Mouse (Mus musculus): ENCODE measurements around the gene Hfm1. TPM values are rescaled to one million over a fixed set of nuclear protein-coding genes. Genes with fewer than 3 reads are reported as not detected.

Hfm1 gene
- total RNA-seq (2021) = not detected
- long read RNA-seq, experiment 1 = 0 reads
- long read RNA-seq, experiment 2 = 0 reads

DNA sequence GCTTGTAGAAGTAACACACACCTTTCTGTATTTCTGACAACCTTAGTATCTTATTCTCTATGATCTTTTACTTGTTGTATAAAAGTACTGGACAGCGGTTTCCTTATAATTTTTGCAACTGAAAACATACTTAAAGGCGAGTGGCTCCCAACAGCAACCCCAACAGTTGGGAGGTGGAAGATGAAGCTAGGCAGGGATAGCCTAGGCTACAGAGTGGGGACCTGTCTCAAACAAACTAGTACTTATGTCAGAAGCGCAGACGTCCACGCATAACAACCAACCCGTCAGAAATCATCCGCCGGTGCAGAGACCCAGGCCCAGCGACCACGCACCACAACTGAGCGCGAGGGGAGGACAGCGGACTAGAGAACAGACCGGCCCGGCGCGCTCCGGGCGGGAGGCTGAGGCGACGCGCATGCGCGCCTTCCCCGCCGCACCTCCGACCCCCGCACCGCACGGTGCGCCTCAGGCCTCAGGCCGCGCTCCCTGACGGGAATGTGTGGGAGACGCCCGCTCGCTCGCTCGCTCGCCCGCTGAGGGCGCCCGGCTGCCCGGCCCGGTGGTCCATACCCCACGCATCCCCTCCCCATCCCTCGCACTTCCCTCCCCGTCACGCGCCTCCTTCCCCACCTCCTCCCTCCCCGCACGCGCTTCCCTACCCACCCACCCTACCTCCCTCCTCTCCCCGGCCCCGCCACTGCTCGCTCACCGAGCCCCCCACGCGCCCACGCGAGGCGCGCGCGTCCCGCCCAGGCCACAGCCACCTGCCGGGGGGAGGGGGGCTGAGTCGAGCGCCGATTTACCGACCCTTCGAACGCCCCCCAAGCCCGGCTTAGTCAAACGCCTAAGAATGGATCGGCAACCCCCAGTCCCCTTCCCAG lies at the start of gene Hfm1:
Hfm1 (minus strand) TSS at position 834 of the 881 bp plus-strand sequence.
- peak; percentile 37 to 61 for DNase-seq

GRCm38 (mm10) chr5:106973883-106974282 lies 47.8 kb upstream of the Hfm1 start:
- DNase-seq = no peak
- intact Hi-C loops (cut with DNase I) = no loop called here

More for the DNA sequence above, at the start of gene Hfm1:
- intact Hi-C loops (cut with DNase I) = no loop called here

- DNase-seq = no peak
- intact Hi-C loops (cut with DNase I) = no loop called here
These were observed 41.5 kb upstream of the Hfm1 start for GRCm38 (mm10) chr5:106967578-106967977.

DNA sequence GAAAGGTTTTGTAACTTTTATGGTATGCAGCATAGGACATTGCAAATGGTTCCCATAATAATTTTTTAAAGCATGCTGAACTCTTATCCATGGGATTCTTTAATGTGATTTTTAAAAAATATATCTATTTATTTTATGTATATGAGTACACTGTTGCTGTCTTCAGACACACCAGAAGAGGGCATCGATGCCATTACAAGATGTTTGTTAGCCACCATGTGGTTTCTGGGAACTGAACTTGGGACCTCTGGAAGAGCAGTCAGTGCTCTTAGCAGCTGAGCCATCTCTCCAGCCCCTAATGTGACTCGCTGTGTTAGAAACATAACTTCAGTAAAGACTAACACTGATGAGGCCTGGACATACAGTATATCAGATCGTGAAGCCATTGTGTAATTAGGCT lies 40.3 kb upstream of the Hfm1 start:
- intact Hi-C loops (cut with DNase I) = no loop called here
- no peak for DNase-seq

DNA sequence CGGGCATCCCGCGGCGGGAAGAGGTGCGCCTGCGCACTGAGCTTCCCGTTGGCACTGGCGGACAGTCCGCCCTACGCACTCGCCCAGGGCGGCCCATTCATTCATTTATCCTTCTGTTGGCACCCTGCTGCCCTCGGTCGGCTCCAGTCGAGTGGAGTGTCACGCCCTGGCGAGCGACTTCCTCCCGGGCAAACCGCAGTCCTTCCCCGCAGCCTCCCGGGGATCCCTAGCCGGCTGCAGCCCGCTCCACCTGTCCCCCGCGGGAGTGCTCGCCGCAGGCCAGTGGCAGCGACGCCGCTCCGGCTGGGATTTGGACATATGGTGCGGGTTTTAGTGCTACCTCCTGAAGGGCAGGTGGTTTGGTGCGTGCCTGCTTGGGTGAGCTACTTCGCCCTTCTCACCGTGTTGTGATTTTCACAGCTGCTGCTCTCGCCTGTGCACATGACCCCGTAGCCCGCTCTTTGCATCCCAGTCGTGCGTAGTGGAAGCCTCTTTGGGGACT lies 38.4 kb upstream of the Hfm1 start:
- intact Hi-C loops (cut with DNase I) = no loop called here
- DNase-seq = no peak

- DNase-seq = peak; percentile 95 to 96
- intact Hi-C loops (cut with DNase I) = no loop called here
These were observed 37.7 kb upstream of the Hfm1 start, which contains the start of gene Cdc7 for GRCm38 (mm10) chr5:106963584-106964512. TSS of gene Cdc7 (plus strand) at chr5:106964322.

- no peak for DNase-seq
- intact Hi-C loops (cut with DNase I) = no loop called here
These were observed 34.3 kb upstream of the Hfm1 start for GRCm38 (mm10) chr5:106960451-106960850.

DNA sequence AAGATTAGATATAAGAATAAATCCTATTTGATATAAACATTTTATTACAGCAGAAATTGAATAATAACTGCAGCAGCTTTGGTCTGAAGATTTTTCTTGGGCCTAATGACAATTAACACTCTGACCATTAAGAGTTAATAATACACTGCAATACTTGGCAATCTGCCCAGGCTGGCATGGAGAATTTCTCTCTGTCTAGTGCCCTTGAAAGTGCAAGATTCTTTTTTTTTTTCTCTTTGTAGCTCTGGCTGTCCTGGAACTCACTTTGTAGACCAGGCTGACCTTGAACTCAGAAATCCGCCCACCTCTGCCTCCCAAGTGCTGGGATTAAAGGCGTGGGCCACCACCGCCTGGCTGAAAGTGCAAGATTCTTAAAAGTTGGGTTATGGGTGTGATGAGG lies 32.9 kb upstream of the Hfm1 start:
- peak in 1 of 2 experiments; percentile 16 for DNase-seq

DNA sequence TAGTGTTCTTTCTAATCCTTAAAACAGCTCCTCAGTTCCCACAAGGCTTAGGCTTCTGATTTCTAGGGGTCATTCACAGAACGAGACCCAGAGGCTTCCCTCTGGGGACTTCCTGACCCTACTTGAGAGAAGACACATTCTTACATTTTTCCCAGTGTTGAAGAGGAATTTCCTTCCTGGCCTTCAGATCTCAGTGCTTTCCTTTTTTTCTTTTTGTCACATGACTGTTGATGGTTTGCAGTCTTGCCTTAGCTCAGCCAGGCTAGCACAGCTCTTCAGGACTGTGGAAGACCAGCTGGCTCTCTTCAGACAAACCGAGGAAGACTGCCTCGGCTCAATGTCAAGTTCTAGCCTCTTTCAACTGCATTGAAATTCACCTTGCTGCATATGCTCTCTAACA lies 30.3 kb upstream of the Hfm1 start:
- intact Hi-C loops (cut with DNase I) = no loop called here
- DNase-seq = peak; percentile 4 to 34

More for the DNA sequence above, 32.9 kb upstream of the Hfm1 start:
- intact Hi-C loops (cut with DNase I) = no loop called here

GRCm38 (mm10) chr5:106948683-106949082 lies 22.6 kb upstream of the Hfm1 start:
- DNase-seq = no peak
- intact Hi-C loops (cut with DNase I) = no loop called here

- DNase-seq = no peak
- intact Hi-C loops (cut with DNase I) = no loop called here
These were observed 20.2 kb upstream of the Hfm1 start for GRCm38 (mm10) chr5:106946342-106946741.

- intact Hi-C loops (cut with DNase I) = no loop called here
- DNase-seq = no peak
These were observed 1.9 kb upstream of the Hfm1 start for GRCm38 (mm10) chr5:106927996-106928395.

DNA sequence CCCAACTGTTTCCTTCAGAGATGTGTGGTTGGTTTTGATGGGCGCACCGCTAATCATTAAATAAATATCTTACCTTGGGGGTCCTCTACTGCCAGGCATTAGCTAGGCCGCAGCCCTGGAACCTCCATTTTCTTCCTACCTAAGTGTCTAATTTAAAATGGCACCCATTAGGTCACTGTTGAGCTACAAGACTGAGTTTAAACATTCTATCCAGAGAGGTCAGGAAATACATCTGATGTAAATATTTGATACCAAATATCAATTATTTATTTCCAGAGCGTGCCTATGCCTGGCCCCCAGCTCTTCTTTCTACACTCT lies 207 bp upstream of the Hfm1 start:
- DNase-seq = no peak
- intact Hi-C loops (cut with DNase I) = no loop called here

- no peak for DNase-seq
- intact Hi-C loops (cut with DNase I) = no loop called here
These were observed 6.8 kb downstream of the Hfm1 start for GRCm38 (mm10) chr5:106919315-106919714.

- intact Hi-C loops (cut with DNase I) = no loop called here
- DNase-seq = no peak
These were observed 29.2 kb downstream of the Hfm1 start for GRCm38 (mm10) chr5:106896879-106897278.

DNA sequence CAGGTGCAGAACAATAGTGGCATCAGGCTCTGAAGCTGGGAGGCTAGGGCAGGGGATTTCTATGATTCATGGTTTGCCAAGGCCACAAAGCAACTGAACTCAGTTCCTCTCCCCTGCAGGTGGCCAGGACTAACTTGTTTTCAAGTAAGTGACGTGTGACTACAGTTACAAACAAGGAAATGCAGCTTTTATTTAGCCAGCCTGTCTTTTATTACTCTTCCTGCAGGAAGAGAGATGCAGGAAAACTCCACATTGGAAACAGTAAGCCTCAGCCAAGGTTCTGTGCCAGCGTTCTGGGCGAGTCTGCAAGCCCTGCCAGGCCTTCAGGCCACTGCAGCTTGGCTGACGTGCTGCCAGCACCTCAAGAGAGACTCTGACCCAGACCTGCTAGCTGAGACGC lies 34.3 kb downstream of the Hfm1 start:
- intact Hi-C loops (cut with DNase I) = no loop called here
- DNase-seq = peak; percentile 55 to 64

GRCm38 (mm10) chr5:106887303-106888071 lies 38.6 kb downstream of the Hfm1 start:
- DNase-seq = no peak

GRCm38 (mm10) chr5:106885517-106885916 lies 40.6 kb downstream of the Hfm1 start:
- intact Hi-C loops (cut with DNase I) = no loop called here
- DNase-seq = no peak

More at GRCm38 (mm10) chr5:106887303-106888071, 38.6 kb downstream of the Hfm1 start:
- intact Hi-C loops (cut with DNase I) = no loop called here

DNA sequence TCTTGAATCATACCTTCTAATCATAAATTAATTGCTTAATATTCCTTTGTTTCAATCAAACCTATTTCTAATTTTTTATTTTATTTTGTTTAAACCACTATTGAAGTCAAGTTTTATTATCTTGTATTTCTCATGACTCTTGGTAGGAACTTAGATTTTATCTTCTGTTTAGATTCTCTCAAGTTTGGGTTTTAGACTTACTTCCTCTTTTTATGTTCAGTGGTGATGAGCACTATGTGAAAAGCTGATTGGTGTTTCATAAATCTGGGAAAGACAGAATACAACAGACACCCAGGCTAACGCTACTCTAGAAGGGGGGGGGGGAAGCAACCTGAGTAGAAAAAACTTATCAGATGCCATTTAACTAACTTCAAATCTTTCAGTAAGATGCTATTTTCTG lies 49.7 kb downstream of the Hfm1 start:
- intact Hi-C loops (cut with DNase I) = no loop called here

DNA sequence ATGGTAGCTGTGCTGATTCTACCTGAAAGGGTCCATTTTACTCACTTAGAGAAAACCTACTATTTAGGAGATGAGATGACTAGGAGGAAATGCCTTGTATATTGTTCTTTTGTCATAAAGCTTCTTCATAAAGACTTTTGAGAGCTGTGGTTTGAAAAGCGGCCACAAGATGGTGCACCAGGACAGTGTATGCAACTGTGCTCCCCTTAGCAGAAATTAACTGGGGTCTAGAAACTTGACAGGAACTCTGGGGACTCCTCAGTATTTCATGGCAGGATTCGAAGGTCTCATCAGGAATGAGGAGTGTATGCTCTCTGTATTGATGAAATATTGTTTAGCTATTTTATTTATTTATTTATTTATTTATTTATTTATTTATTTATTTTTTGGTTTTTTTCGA lies 65.7 kb downstream of the Hfm1 start:
- intact Hi-C loops (cut with DNase I) = loop anchor here (2.0 kb wide), 1 partner anchor 462 kb away; no protein-coding TSS in a partner anchor

More for the DNA sequence above, 49.7 kb downstream of the Hfm1 start:
- no peak for DNase-seq

More for the DNA sequence above, 65.7 kb downstream of the Hfm1 start:
- DNase-seq = peak; percentile 63 to 78
